Mouse (Mus musculus): ENCODE measurements at regions not wholly inside any gene's neighbourhood (a gene's known extent, or its start where the extent isn't known, plus 50 kb on each side); places are given as distances from the start of the nearest gene placed in this dataset.
A peak's percentile ranks its signal among the peaks of the same experiment; 100 is the strongest.

GRCm38 (mm10) chr10:22919869-22920268 lies 99.9 kb upstream of the Tcf21 start:
- DNase-seq (ENCODE audit: low spot score in 2 of 2) = no peak

GRCm38 (mm10) chr10:22917797-22918196 lies 97.8 kb upstream of the Tcf21 start:
- DNase-seq (ENCODE audit: low spot score in 2 of 2) = no peak

- no peak for DNase-seq (ENCODE audit: low spot score in 2 of 2)
These were observed 96.0 kb upstream of the Tcf21 start for GRCm38 (mm10) chr10:22915785-22916514.

GRCm38 (mm10) chr10:22913112-22913511 lies 93.1 kb upstream of the Tcf21 start:
- no peak for DNase-seq (ENCODE audit: low spot score in 2 of 2)

GRCm38 (mm10) chr10:22908640-22909039 lies 88.7 kb upstream of the Tcf21 start:
- DNase-seq (ENCODE audit: low spot score in 2 of 2) = no peak

- no peak for DNase-seq (ENCODE audit: low spot score in 2 of 2)
These were observed 85.3 kb upstream of the Tcf21 start for GRCm38 (mm10) chr10:22905281-22905680.

- no peak for DNase-seq (ENCODE audit: low spot score in 2 of 2)
These were observed 73.5 kb upstream of the Tcf21 start for GRCm38 (mm10) chr10:22893442-22893985.

- peak in 1 of 2 experiments; percentile 14 for DNase-seq (ENCODE audit: low spot score in 2 of 2)
These were observed 67.5 kb upstream of the Tcf21 start for GRCm38 (mm10) chr10:22887451-22887850.

GRCm38 (mm10) chr10:22879714-22880113 lies 59.7 kb upstream of the Tcf21 start:
- DNase-seq (ENCODE audit: low spot score in 2 of 2) = no peak

GRCm38 (mm10) chr10:22877536-22878130 lies 57.7 kb upstream of the Tcf21 start:
- no peak for DNase-seq (ENCODE audit: low spot score in 2 of 2)

GRCm38 (mm10) chr10:22877028-22877427 lies 57.1 kb upstream of the Tcf21 start:
- DNase-seq (ENCODE audit: low spot score in 2 of 2) = no peak

GRCm38 (mm10) chr10:22875675-22876074 lies 55.7 kb upstream of the Tcf21 start:
- DNase-seq (ENCODE audit: low spot score in 2 of 2) = no peak

GRCm38 (mm10) chr10:22875181-22875580 lies 55.2 kb upstream of the Tcf21 start:
- DNase-seq (ENCODE audit: low spot score in 2 of 2) = no peak

All from urinary bladder, postnatal 36 days (tissue).